Mouse (Mus musculus) kidney, postnatal 36 days (tissue): ENCODE results near the gene Gm11492.

Source experiments
- DNase-seq, 2 experiments: peaks; one replicate each; pipeline ENCODE4 v3.0.0; 2021 to 2022; ENCODE audit warnings: mixed read lengths in 2 of 2

The Gm11492 gene

DNA sequence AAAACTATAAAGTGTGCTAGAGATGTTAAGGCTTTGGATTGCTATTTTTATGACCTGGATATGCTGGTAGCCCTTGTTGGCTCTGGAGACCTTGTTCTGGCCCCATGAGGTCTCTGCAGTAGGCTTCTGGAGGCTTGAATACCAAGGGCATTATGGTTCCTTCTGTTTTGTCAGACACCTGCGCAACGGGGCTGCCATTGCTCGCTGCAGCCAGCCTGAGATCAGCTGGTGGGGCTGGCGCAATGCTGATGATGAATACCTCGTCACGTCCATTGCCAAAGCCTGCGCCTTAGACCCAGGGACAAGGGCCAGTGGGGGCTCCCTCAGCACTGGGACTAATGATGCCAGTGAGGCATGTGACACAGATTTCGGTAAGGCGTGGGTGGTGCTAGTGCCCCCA, 35.8 kb downstream of the Gm11492 start:
- DNase-seq, result no peak

- no peak for DNase-seq
Observed at GRCm38 (mm10) chr11:87603571-87603970, 37.1 kb downstream of the Gm11492 start.

- no peak for DNase-seq
Observed at GRCm38 (mm10) chr11:87609264-87609663, 42.8 kb downstream of the Gm11492 start.

DNA sequence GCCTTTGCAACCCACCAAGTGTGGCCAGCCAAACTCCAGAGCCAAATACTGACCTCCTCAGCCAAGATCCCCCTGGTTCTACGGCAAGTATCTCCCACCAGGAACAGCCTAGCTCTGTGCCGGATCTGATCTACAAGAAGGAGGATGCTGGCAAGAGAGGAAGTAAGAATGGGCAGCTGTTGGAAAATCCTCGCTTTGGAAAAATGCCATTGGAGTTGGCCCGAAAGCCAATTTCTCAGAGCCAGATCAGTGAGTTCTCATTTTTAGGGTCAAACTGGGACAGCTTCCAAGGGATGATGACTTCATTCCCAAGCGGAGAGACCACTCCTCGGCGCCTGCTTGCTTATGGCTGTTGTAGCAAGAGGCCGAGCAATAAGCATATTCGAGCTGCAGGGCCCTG, 45.1 kb downstream of the Gm11492 start:
- DNase-seq, result no peak

DNA sequence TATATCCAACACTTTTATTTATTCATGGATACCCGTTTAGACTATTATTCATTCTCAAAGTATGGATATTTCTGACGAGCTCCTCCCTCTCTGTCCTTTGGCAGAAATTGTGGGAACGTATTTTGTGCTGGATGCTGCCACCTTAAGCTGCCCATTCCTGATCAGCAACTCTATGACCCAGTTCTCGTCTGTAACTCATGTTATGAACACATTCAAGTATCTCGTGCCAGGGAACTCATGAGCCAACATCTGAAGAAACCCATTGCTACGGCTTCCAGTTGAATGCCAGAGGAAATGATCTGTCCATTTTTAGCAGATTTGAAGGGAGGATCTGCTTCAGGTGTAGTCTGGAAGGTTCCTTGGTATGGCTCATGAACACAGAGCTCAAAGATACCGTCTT, 47.5 kb downstream of the Gm11492 start:
- DNase-seq, result no peak

- no peak for DNase-seq
Observed at GRCm38 (mm10) chr11:87615551-87615950, 49.1 kb downstream of the Gm11492 start.

GRCm38 (mm10) chr11:87615952-87616351, 49.5 kb downstream of the Gm11492 start:
- DNase-seq, result no peak

- DNase-seq, result no peak
Observed at GRCm38 (mm10) chr11:87616790-87617474, 50.5 kb downstream of the Gm11492 start, which contains the start of gene Hsf5. TSS of gene Hsf5 (plus strand) at chr11:87617164.

- no peak for DNase-seq
Observed at GRCm38 (mm10) chr11:87617606-87618005, 51.2 kb downstream of the Gm11492 start.
